Mouse (Mus musculus): ENCODE results near the gene Arhgap45. TPM values are rescaled to one million over a fixed set of nuclear protein-coding genes. Genes with fewer than 3 reads are reported as not detected.

The Arhgap45 gene
- polyA plus RNA-seq, 2 experiments = 3.4 to 12.8 TPM

DNA sequence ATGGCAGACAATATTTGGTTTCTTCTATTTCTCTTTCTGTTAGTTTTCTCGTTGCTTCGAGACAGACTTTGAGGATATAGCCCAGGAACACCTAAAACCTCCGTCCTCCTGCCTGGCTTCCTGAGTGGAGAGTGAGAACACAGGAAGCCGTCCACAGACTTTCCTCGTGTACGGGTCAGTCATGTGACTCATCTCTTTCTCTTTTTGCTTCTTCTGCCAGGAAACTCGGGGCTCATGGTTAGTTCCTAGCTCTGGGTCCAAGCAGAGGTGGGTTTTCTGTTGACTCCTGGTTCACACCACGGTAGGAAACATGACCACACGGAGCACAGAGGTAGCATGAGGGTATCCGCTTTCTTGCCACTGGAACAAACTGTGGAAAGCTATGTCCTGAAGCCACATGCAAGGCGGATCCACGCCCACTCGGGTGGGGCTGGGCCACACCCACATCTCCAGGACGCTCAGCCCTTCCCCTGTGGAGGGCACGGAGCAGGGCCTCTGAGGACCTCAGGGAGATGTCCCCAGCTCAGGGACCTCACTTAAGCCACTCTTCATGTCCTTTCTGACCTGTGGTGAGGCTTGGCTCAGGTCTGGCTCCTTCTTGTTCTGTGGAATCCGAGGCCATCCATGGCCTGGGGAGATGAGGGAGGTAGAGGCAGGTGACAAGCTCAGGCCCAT is 64.1 kb downstream of the Arhgap45 start:
- Histone ChIP-seq H3K27me3 (ENCODE audit: control insufficient read depth, insufficient read depth, low read length) (no peaks in the 10 kb centered on the region), H3K9ac (ENCODE audit: low read depth, low read length, severe bottlenecking) (no peak overlapping the region), H3K4me1 (ENCODE audit: control insufficient read depth, insufficient read depth, low read length) (no peaks in the 10 kb centered on the region), H3K4me3 (replicated peaks; ENCODE audit: low read length) (no peak overlapping the region), H3K9me3 (ENCODE audit: control insufficient read depth, low read length) (no peaks in the 10 kb centered on the region), H3K27ac (replicated peaks; ENCODE audit: low read depth, low read length) (no peak overlapping the region), H3K36me3 (ENCODE audit: control insufficient read depth, insufficient read depth, low read length) (peaks cover 55% of the 10 kb centered on the region), H3K4me2 (replicated peaks; ENCODE audit: low read depth, low read length, severe bottlenecking) (no peak overlapping the region)
- WGBS = 85% methylated on average over 15 of the region's 16 CpGs
- no peak for TF ChIP-seq POLR2A (IDR thresholded peaks at IDR 0.05; ENCODE audit: borderline replicate concordance, extremely low read depth, insufficient read depth, insufficient read length)
- DNase-seq (ENCODE audit: low spot score) (no peak), ATAC-seq (ENCODE audit: low FRiP score, low read depth) (no peak)

Other genes starting within 250 kb of the Arhgap45 start
Only the 30 nearest of the 34 such genes appear.
- 0.04 and 0.06 TPM in 2 replicates for gene Prss57, start 225.7 kb upstream of the Arhgap45 start, polyA plus RNA-seq (2012; rRNA removed)
- not detected in 2 replicates for gene Prss57, start 225.7 kb upstream of the Arhgap45 start, polyA plus RNA-seq (2014; fragmentation: Nextera tagmentation; extraction: Ambion mirVana)
- gene Palm, start 223.1 kb upstream of the Arhgap45 start, polyA plus RNA-seq (2012; rRNA removed) = 55.8 and 72.7 TPM in 2 replicates
- 76.2 and 83.8 TPM in 2 replicates for gene Palm, start 223.1 kb upstream of the Arhgap45 start, polyA plus RNA-seq (2014; fragmentation: Nextera tagmentation; extraction: Ambion mirVana)
- gene Misp, start 195.7 kb upstream of the Arhgap45 start, polyA plus RNA-seq (2012; rRNA removed) = 0.41 and 0.50 TPM in 2 replicates
- 0.54 and 1.2 TPM in 2 replicates for gene Misp, start 195.7 kb upstream of the Arhgap45 start, polyA plus RNA-seq (2014; fragmentation: Nextera tagmentation; extraction: Ambion mirVana)
- 536 and 644 TPM in 2 replicates for gene Ptbp1, start 162.2 kb upstream of the Arhgap45 start, polyA plus RNA-seq (2012; rRNA removed)
- gene Ptbp1, start 162.2 kb upstream of the Arhgap45 start, polyA plus RNA-seq (2014; fragmentation: Nextera tagmentation; extraction: Ambion mirVana) = 262 and 279 TPM in 2 replicates
- gene Prtn3, start 142.2 kb upstream of the Arhgap45 start, polyA plus RNA-seq (2012; rRNA removed) = 10.3 and 17.3 TPM in 2 replicates
- 5.9 and 8.2 TPM in 2 replicates for gene Prtn3, start 142.2 kb upstream of the Arhgap45 start, polyA plus RNA-seq (2014; fragmentation: Nextera tagmentation; extraction: Ambion mirVana)
- 220 and 326 TPM in 2 replicates for gene Plppr3, start 142.0 kb upstream of the Arhgap45 start, polyA plus RNA-seq (2012; rRNA removed)
- gene Plppr3, start 142.0 kb upstream of the Arhgap45 start, polyA plus RNA-seq (2014; fragmentation: Nextera tagmentation; extraction: Ambion mirVana) = 61.5 and 79.7 TPM in 2 replicates
- 0.35 and 1.8 TPM in 2 replicates for gene Elane, start 130.4 kb upstream of the Arhgap45 start, polyA plus RNA-seq (2012; rRNA removed)
- 0.62 and 1.2 TPM in 2 replicates for gene Elane, start 130.4 kb upstream of the Arhgap45 start, polyA plus RNA-seq (2014; fragmentation: Nextera tagmentation; extraction: Ambion mirVana)
- 1.1 and 2.3 TPM in 2 replicates for gene Cfd, start 125.8 kb upstream of the Arhgap45 start, polyA plus RNA-seq (2012; rRNA removed)
- not detected in 2 replicates for gene Cfd, start 125.8 kb upstream of the Arhgap45 start, polyA plus RNA-seq (2014; fragmentation: Nextera tagmentation; extraction: Ambion mirVana)
- 54.6 and 73.8 TPM in 2 replicates for gene Med16, start 107.7 kb upstream of the Arhgap45 start, polyA plus RNA-seq (2012; rRNA removed)
- 33.4 and 38.3 TPM in 2 replicates for gene Med16, start 107.7 kb upstream of the Arhgap45 start, polyA plus RNA-seq (2014; fragmentation: Nextera tagmentation; extraction: Ambion mirVana)
- not detected in 2 replicates for gene Gm26602, start 105.8 kb upstream of the Arhgap45 start, polyA plus RNA-seq (2012; rRNA removed)
- gene Gm26602, start 105.8 kb upstream of the Arhgap45 start, polyA plus RNA-seq (2014; fragmentation: Nextera tagmentation; extraction: Ambion mirVana) = 6.6 TPM in 1 of 2 replicates, not detected in the other
- 2.5 and 2.8 TPM in 2 replicates for gene Kiss1r, start 99.7 kb upstream of the Arhgap45 start, polyA plus RNA-seq (2012; rRNA removed)
- 0.17 and 0.26 TPM in 2 replicates for gene Kiss1r, start 99.7 kb upstream of the Arhgap45 start, polyA plus RNA-seq (2014; fragmentation: Nextera tagmentation; extraction: Ambion mirVana)
- 158 and 219 TPM in 2 replicates for gene R3hdm4, start 95.4 kb upstream of the Arhgap45 start, polyA plus RNA-seq (2012; rRNA removed)
- 141 and 152 TPM in 2 replicates for gene R3hdm4, start 95.4 kb upstream of the Arhgap45 start, polyA plus RNA-seq (2014; fragmentation: Nextera tagmentation; extraction: Ambion mirVana)
- 8.6 and 12.6 TPM in 2 replicates for gene Arid3a, start 89.6 kb upstream of the Arhgap45 start, polyA plus RNA-seq (2012; rRNA removed)
- gene Arid3a, start 89.6 kb upstream of the Arhgap45 start, polyA plus RNA-seq (2014; fragmentation: Nextera tagmentation; extraction: Ambion mirVana) = 4.8 and 5.0 TPM in 2 replicates
- gene Wdr18, start 56.5 kb upstream of the Arhgap45 start, polyA plus RNA-seq (2012; rRNA removed) = 58.7 and 78.5 TPM in 2 replicates
- 99.8 and 106 TPM in 2 replicates for gene Wdr18, start 56.5 kb upstream of the Arhgap45 start, polyA plus RNA-seq (2014; fragmentation: Nextera tagmentation; extraction: Ambion mirVana)
- 0.72 and 0.76 TPM in 2 replicates for gene Grin3b, start 45.9 kb upstream of the Arhgap45 start, polyA plus RNA-seq (2012; rRNA removed)
- gene Grin3b, start 45.9 kb upstream of the Arhgap45 start, polyA plus RNA-seq (2014; fragmentation: Nextera tagmentation; extraction: Ambion mirVana) = 0.23 and 0.55 TPM in 2 replicates
- gene Tmem259, start 32.3 kb upstream of the Arhgap45 start, polyA plus RNA-seq (2012; rRNA removed) = 260 and 379 TPM in 2 replicates
- gene Tmem259, start 32.3 kb upstream of the Arhgap45 start, polyA plus RNA-seq (2014; fragmentation: Nextera tagmentation; extraction: Ambion mirVana) = 24.5 and 25.2 TPM in 2 replicates
- 133 and 173 TPM in 2 replicates for gene Cnn2, start 28.1 kb upstream of the Arhgap45 start, polyA plus RNA-seq (2012; rRNA removed)
- gene Cnn2, start 28.1 kb upstream of the Arhgap45 start, polyA plus RNA-seq (2014; fragmentation: Nextera tagmentation; extraction: Ambion mirVana) = 273 and 290 TPM in 2 replicates
- gene Abca7, start 20.2 kb upstream of the Arhgap45 start, polyA plus RNA-seq (2012; rRNA removed) = 6.2 and 8.0 TPM in 2 replicates
- 2.2 and 2.4 TPM in 2 replicates for gene Abca7, start 20.2 kb upstream of the Arhgap45 start, polyA plus RNA-seq (2014; fragmentation: Nextera tagmentation; extraction: Ambion mirVana)
- gene Polr2e, start 23.1 kb downstream of the Arhgap45 start, polyA plus RNA-seq (2012; rRNA removed) = 287 and 350 TPM in 2 replicates
- 247 and 248 TPM in 2 replicates for gene Polr2e, start 23.1 kb downstream of the Arhgap45 start, polyA plus RNA-seq (2014; fragmentation: Nextera tagmentation; extraction: Ambion mirVana)
- 372 and 379 TPM in 2 replicates for gene Gpx4, start 30.5 kb downstream of the Arhgap45 start, polyA plus RNA-seq (2012; rRNA removed)
- gene Gpx4, start 30.5 kb downstream of the Arhgap45 start, polyA plus RNA-seq (2014; fragmentation: Nextera tagmentation; extraction: Ambion mirVana) = 466 and 493 TPM in 2 replicates
- gene Sbno2, start 88.9 kb downstream of the Arhgap45 start, polyA plus RNA-seq (2012; rRNA removed) = 24.9 and 29.5 TPM in 2 replicates
- gene Sbno2, start 88.9 kb downstream of the Arhgap45 start, polyA plus RNA-seq (2014; fragmentation: Nextera tagmentation; extraction: Ambion mirVana) = 15.3 and 16.8 TPM in 2 replicates
- 133 and 147 TPM in 2 replicates for gene Stk11, start 99.2 kb downstream of the Arhgap45 start, polyA plus RNA-seq (2012; rRNA removed)
- gene Stk11, start 99.2 kb downstream of the Arhgap45 start, polyA plus RNA-seq (2014; fragmentation: Nextera tagmentation; extraction: Ambion mirVana) = 30.1 and 32.4 TPM in 2 replicates
- gene Atp5d, start 122.0 kb downstream of the Arhgap45 start, polyA plus RNA-seq (2012; rRNA removed) = 449 and 577 TPM in 2 replicates
- 477 TPM in 2 replicates for gene Atp5d, start 122.0 kb downstream of the Arhgap45 start, polyA plus RNA-seq (2014; fragmentation: Nextera tagmentation; extraction: Ambion mirVana)
- gene Cbarp, start 124.2 kb downstream of the Arhgap45 start, polyA plus RNA-seq (2012; rRNA removed) = 28.9 and 36.0 TPM in 2 replicates
- gene Cbarp, start 124.2 kb downstream of the Arhgap45 start, polyA plus RNA-seq (2014; fragmentation: Nextera tagmentation; extraction: Ambion mirVana) = 7.5 and 9.3 TPM in 2 replicates
- 108 and 161 TPM in 2 replicates for gene Midn, start 131.6 kb downstream of the Arhgap45 start, polyA plus RNA-seq (2012; rRNA removed)
- gene Midn, start 131.6 kb downstream of the Arhgap45 start, polyA plus RNA-seq (2014; fragmentation: Nextera tagmentation; extraction: Ambion mirVana) = 33.4 and 39.6 TPM in 2 replicates
- gene Cirbp, start 149.3 kb downstream of the Arhgap45 start, polyA plus RNA-seq (2012; rRNA removed) = 286 and 289 TPM in 2 replicates
- gene Cirbp, start 149.3 kb downstream of the Arhgap45 start, polyA plus RNA-seq (2014; fragmentation: Nextera tagmentation; extraction: Ambion mirVana) = 101 and 106 TPM in 2 replicates
- gene 1600002K03Rik, start 156.3 kb downstream of the Arhgap45 start, polyA plus RNA-seq (2012; rRNA removed) = 10.9 and 15.5 TPM in 2 replicates
- 8.5 and 12.8 TPM in 2 replicates for gene 1600002K03Rik, start 156.3 kb downstream of the Arhgap45 start, polyA plus RNA-seq (2014; fragmentation: Nextera tagmentation; extraction: Ambion mirVana)
- gene Efna2, start 162.8 kb downstream of the Arhgap45 start, polyA plus RNA-seq (2012; rRNA removed) = 41.7 and 67.7 TPM in 2 replicates
- gene Efna2, start 162.8 kb downstream of the Arhgap45 start, polyA plus RNA-seq (2014; fragmentation: Nextera tagmentation; extraction: Ambion mirVana) = 31.5 and 38.6 TPM in 2 replicates
- gene Mum1, start 209.8 kb downstream of the Arhgap45 start, polyA plus RNA-seq (2012; rRNA removed) = 91.5 and 93.4 TPM in 2 replicates
- 50.1 and 57.3 TPM in 2 replicates for gene Mum1, start 209.8 kb downstream of the Arhgap45 start, polyA plus RNA-seq (2014; fragmentation: Nextera tagmentation; extraction: Ambion mirVana)
- 338 and 449 TPM in 2 replicates for gene Ndufs7, start 232.5 kb downstream of the Arhgap45 start, polyA plus RNA-seq (2012; rRNA removed)
- gene Ndufs7, start 232.5 kb downstream of the Arhgap45 start, polyA plus RNA-seq (2014; fragmentation: Nextera tagmentation; extraction: Ambion mirVana) = 349 and 366 TPM in 2 replicates